Mouse (Mus musculus) mature B cell (primary cell): ENCODE results near the gene 1700020L24Rik.

Source experiments
- in situ Hi-C: fragments of 300-500 bp; cut with MboI; formaldehyde crosslinking; loops from 2 replicates; pipeline ENCODE4 v1.14.3; 2019

The 1700020L24Rik gene

GRCm38 (mm10) chr11:83437377-83437776 is at the start of gene 1700020L24Rik:
Gene 1700020L24Rik, plus strand, starts transcription at chr11:83437677.
- in situ Hi-C loops = no loop called here

GRCm38 (mm10) chr11:83393062-83393461 is 44.4 kb upstream of the 1700020L24Rik start:
- in situ Hi-C loops = no loop called here

GRCm38 (mm10) chr11:83394802-83395439 is 42.6 kb upstream of the 1700020L24Rik start:
- in situ Hi-C loops = no loop called here

- in situ Hi-C loops = no loop called here
Observed at GRCm38 (mm10) chr11:83397626-83398025, 39.9 kb upstream of the 1700020L24Rik start.

- in situ Hi-C loops = no loop called here
Observed at GRCm38 (mm10) chr11:83398724-83399123, 38.8 kb upstream of the 1700020L24Rik start.

GRCm38 (mm10) chr11:83403787-83404186 is 33.7 kb upstream of the 1700020L24Rik start:
- in situ Hi-C loops = no loop called here

- in situ Hi-C loops = no loop called here
Observed at GRCm38 (mm10) chr11:83406391-83406790, 31.1 kb upstream of the 1700020L24Rik start.

- in situ Hi-C loops = no loop called here
Observed at GRCm38 (mm10) chr11:83408242-83408641, 29.2 kb upstream of the 1700020L24Rik start.

GRCm38 (mm10) chr11:83409087-83409754 is 28.3 kb upstream of the 1700020L24Rik start, which contains the start of gene Rasl10b:
Gene Rasl10b, plus strand, starts transcription at chr11:83409137.
- in situ Hi-C loops = no loop called here

GRCm38 (mm10) chr11:83409792-83410291 is 27.6 kb upstream of the 1700020L24Rik start:
- in situ Hi-C loops = no loop called here

- in situ Hi-C loops = no loop called here
Observed at GRCm38 (mm10) chr11:83410510-83410909, 27.0 kb upstream of the 1700020L24Rik start.

- in situ Hi-C loops = no loop called here
Observed at GRCm38 (mm10) chr11:83417080-83417479, 20.4 kb upstream of the 1700020L24Rik start.

GRCm38 (mm10) chr11:83417708-83418107 is 19.8 kb upstream of the 1700020L24Rik start:
- in situ Hi-C loops = no loop called here

- in situ Hi-C loops = no loop called here
Observed at GRCm38 (mm10) chr11:83418566-83418965, 18.9 kb upstream of the 1700020L24Rik start.

GRCm38 (mm10) chr11:83420338-83420737 is 17.1 kb upstream of the 1700020L24Rik start:
- in situ Hi-C loops = no loop called here

GRCm38 (mm10) chr11:83421305-83421704 is 16.2 kb upstream of the 1700020L24Rik start:
- in situ Hi-C loops = no loop called here

GRCm38 (mm10) chr11:83424681-83425080 is 12.8 kb upstream of the 1700020L24Rik start:
- in situ Hi-C loops = no loop called here

GRCm38 (mm10) chr11:83426964-83427363 is 10.5 kb upstream of the 1700020L24Rik start:
- in situ Hi-C loops = no loop called here

- in situ Hi-C loops = no loop called here
Observed at GRCm38 (mm10) chr11:83429355-83429754, 8.1 kb upstream of the 1700020L24Rik start, which contains the start of gene Gas2l2. Gene Gas2l2, minus strand, starts transcription at chr11:83429455.

GRCm38 (mm10) chr11:83432533-83432932 is 4.9 kb upstream of the 1700020L24Rik start:
- in situ Hi-C loops = no loop called here

- in situ Hi-C loops = no loop called here
Observed at GRCm38 (mm10) chr11:83439426-83440060, 2.1 kb downstream of the 1700020L24Rik start.
